Mouse (Mus musculus): Measurements from ENCODE around the gene Zfp704. TPM values are rescaled to one million over a fixed set of nuclear protein-coding genes. Genes with fewer than 3 reads are reported as not detected.

Gene Zfp704
- total RNA-seq, 2 experiments from 2014 or later = 28.4 to 31.7 TPM

DNA sequence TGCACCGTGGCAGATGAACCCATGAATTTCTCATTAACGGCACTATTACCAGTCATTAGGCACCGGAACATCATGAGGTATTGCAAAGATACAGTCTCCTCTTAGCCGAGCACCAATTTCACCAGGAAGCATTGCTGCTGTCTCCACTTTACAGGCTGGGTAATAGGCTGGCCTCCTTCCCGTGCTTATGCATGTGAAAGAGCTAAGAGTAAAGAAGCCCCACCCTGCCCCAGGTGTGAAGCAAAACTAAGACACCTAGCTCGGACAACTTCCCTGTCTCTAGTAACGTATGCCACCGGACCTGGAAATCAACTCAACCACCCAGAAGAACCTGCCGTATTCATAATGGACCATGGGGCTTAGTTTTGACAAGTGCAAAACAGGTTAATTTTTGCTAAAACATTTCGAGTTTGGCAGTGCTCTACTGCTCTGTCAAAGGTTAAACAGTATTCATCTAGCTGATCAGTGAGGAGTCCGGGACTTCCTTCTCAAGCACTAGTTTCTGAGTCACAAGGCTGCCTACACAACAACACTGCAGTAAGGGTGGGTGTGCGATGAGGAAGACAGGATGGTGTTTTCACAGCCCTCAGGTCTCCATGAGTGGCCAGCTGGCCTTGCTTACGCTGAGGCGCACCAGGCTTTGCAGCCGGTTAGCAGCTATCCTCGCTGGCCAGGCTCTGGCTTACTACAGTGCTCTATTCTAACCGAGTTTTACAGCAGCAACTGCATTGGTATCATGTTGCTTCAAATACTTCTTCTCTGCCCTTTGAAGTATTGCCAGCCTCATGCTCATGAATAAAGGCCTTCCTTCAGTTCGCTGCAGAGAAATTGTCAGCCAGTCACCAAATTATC is 86.6 kb downstream of the Zfp704 start:
- intact Hi-C loops (cut with DNase I) = no loop called here
- peak; percentile 41 to 84 for DNase-seq (ENCODE audit: low spot score in 2 of 2)

- DNase-seq (ENCODE audit: low spot score in 2 of 2) = no peak
- intact Hi-C loops (cut with DNase I) = no loop called here
Observed at GRCm38 (mm10) chr3:9522009-9522408, 87.9 kb downstream of the Zfp704 start.

GRCm38 (mm10) chr3:9520728-9521054 is 89.2 kb downstream of the Zfp704 start:
- DNase-seq (ENCODE audit: low spot score in 2 of 2) = no peak
- intact Hi-C loops (cut with DNase I) = loop anchor here (2.0 kb wide), 1 partner anchor 20 kb away; no protein-coding TSS in a partner anchor

- peak; percentile 69 to 79 for DNase-seq (ENCODE audit: low spot score in 2 of 2)
- intact Hi-C loops (cut with DNase I) = loop anchor here (2.0 kb wide), 1 partner anchor 19 kb away; no protein-coding TSS in a partner anchor
Observed at GRCm38 (mm10) chr3:9520051-9520727, 89.7 kb downstream of the Zfp704 start.

- no peak for DNase-seq (ENCODE audit: low spot score in 2 of 2)
- intact Hi-C loops (cut with DNase I) = no loop called here
Observed at GRCm38 (mm10) chr3:9519491-9519890, 90.4 kb downstream of the Zfp704 start.

- intact Hi-C loops (cut with DNase I) = no loop called here
- no peak for DNase-seq (ENCODE audit: low spot score in 2 of 2)
Observed at GRCm38 (mm10) chr3:9518936-9519335, 90.9 kb downstream of the Zfp704 start.

- no peak for DNase-seq (ENCODE audit: low spot score in 2 of 2)
- intact Hi-C loops (cut with DNase I) = no loop called here
Observed at GRCm38 (mm10) chr3:9516119-9516855, 93.6 kb downstream of the Zfp704 start.

DNA sequence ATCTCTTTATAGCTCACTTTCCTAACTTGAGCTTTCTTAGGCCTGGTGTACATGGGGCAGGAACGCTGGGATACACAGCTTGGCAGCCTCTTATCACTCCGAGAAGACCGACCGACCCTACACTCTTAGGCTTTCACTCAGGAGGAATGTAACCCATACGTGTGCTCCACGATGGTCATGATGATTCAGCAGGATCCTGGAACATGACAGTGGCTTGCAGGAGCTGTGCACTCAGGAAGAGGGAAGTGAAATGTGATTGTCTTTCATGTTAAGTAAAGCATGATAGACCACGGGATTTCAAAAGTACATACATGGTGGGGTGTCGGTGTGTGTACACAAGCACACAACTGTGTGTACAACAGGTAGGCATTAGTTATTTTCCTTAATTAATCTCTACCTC is 94.4 kb downstream of the Zfp704 start:
- no peak for DNase-seq (ENCODE audit: low spot score in 2 of 2)
- intact Hi-C loops (cut with DNase I) = no loop called here

DNA sequence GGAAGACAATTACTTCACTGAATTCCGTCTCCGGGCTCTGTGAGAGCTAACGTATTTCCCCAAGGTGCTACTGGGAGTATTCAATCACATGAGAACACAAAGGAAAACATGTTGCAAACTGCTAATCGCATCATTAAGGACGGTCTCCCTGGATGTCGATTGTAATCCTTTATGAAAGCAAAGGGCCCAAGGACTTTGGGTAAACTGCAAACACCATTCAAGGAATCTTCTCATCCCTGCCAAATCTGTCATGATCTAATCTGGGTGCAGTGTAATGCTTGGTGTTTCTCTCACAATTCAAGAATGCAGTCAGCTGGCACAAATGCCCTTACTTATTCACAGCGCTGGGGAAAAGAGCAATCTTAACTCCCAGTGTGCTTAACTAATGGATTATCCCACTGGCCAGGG is 96.2 kb downstream of the Zfp704 start:
- no peak for DNase-seq (ENCODE audit: low spot score in 2 of 2)
- intact Hi-C loops (cut with DNase I) = no loop called here

- DNase-seq (ENCODE audit: low spot score in 2 of 2) = no peak
- intact Hi-C loops (cut with DNase I) = no loop called here
Observed at GRCm38 (mm10) chr3:9512199-9512598, 97.7 kb downstream of the Zfp704 start.

GRCm38 (mm10) chr3:9505692-9506211 is 104.1 kb downstream of the Zfp704 start:
- intact Hi-C loops (cut with DNase I) = no loop called here
- DNase-seq (ENCODE audit: low spot score in 2 of 2) = no peak

DNA sequence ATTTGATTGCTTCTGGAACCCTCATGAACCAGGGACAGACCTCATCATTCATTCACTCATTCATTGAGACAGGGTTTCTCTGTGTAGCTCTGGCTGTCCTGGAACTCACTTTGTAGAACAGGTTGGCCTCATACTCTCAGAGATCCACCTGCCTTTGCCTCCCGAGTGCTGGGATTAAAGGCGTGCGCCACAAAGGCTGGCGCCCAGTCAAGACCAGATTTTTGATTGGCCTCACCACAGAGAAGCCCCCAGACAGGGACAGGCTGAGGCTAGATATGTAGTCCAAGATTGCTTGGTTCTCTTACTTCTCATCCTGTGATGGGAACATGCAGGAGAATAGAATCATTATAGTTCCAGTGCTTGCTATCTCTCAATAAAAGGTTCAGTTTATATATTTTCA is 105.5 kb downstream of the Zfp704 start:
- intact Hi-C loops (cut with DNase I) = no loop called here
- DNase-seq (ENCODE audit: low spot score in 2 of 2) = no peak

DNA sequence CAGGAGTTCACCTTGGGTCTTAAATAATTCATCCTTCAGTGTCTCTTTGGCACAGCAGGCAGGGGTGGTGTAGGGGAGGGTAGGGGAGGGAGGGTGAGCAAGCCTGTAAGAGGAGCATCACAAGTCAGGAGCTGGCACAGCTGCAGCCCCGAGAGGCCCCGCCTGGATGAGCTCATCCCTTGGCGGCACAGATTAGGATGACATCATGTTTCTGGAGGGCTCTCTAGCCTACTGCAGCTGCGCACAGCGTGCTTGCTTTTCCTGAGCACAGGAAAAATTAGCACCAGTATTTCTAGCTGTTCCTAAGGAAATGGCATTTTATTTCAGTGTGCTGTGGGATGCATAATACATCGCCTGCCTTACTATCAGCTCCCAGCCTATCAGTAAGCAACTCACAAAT is 109.2 kb downstream of the Zfp704 start:
- intact Hi-C loops (cut with DNase I) = loop anchor here (2.0 kb wide), 1 partner anchor 20 kb away; no protein-coding TSS in a partner anchor
- peak; percentile 89 to 98 for DNase-seq (ENCODE audit: low spot score in 2 of 2)

- DNase-seq (ENCODE audit: low spot score in 2 of 2) = peak in 1 of 2 experiments; percentile 31
- intact Hi-C loops (cut with DNase I) = loop anchor here (2.0 to 5.0 kb wide), 2 partner anchors 21 to 107 kb away; no protein-coding TSS in a partner anchor
Observed at GRCm38 (mm10) chr3:9499994-9500553, 109.8 kb downstream of the Zfp704 start.

GRCm38 (mm10) chr3:9499489-9499888 is 110.4 kb downstream of the Zfp704 start:
- peak in 1 of 2 experiments; percentile 55 for DNase-seq (ENCODE audit: low spot score in 2 of 2)
- intact Hi-C loops (cut with DNase I) = loop anchor here (5.0 kb wide), 1 partner anchor 108 kb away; no protein-coding TSS in a partner anchor

DNA sequence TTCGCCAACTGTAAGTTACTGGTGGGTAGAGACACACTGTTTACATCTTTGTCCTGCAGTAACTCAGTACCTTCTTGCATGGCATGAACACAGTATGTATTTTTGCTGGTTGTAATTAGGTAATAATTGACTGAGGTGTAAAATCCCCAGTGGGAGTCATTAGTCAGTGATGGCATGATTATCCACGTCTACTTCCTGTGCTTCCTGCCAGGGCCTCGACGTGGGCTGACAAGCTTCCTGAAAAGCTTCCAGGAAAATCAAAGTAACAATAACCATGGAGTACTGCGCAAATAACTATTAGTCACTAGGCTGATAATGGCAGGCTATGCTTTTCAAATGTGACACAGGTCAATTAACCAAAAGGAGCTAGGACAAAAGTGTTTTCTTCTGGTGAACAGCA is 112.6 kb downstream of the Zfp704 start:
- intact Hi-C loops (cut with DNase I) = loop anchor here (5.0 kb wide), 1 partner anchor 110 kb away; no protein-coding TSS in a partner anchor
- no peak for DNase-seq (ENCODE audit: low spot score in 2 of 2)

DNA sequence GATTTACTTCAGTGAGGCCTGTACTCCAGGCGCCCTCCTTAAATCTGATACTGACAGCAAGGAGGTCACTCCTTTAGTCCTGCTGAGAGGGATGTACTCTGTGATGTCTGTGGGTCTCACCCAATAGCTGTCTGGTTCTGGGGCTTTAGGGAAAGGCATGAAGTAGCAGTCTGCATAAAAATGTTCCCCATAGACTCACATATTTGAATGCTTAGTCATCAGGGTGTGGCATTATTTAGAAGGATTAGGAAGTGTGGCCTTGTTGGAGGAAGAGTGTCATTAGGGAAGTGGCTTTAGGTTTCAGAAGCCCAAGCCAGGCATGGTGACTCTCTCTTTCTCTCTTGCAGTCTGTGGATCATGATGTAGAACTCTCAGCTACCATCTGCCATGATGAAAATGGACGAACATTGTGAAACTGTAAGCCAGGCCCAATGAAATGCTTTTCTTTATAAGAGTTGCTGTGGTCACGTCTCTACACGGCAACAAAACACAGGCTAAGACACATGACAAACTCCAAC is 118.1 kb downstream of the Zfp704 start:
- no peak for DNase-seq (ENCODE audit: low spot score in 2 of 2)
- intact Hi-C loops (cut with DNase I) = no loop called here

GRCm38 (mm10) chr3:9487644-9488043 is 122.2 kb downstream of the Zfp704 start:
- no peak for DNase-seq (ENCODE audit: low spot score in 2 of 2)
- intact Hi-C loops (cut with DNase I) = no loop called here

GRCm38 (mm10) chr3:9485506-9485905 is 124.4 kb downstream of the Zfp704 start:
- DNase-seq (ENCODE audit: low spot score in 2 of 2) = no peak
- intact Hi-C loops (cut with DNase I) = no loop called here

All from left cerebral cortex, postnatal 25 days (tissue).